In the genomic region with DNA sequence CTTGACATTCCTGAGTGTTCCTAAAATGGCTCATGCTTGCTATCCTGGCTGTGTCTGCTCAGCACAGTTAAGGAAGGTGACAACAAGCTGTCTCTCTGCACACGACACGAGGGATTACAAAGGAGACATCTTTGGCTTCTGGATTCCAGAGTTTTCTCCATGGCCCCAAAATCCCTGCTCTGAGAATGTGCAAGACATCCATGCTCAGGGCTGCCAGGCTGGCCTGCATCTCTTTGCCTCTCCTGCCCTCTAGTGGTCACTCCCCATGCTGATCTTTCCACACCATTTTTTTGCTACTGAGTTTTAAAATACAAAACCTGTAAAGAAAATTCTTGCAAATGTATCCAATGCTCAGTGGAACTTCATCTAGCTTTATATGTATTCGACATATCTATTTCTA, we compare ENCODE assay signal across 7 mouse cellular contexts. TPM values are rescaled to one million over a fixed set of nuclear protein-coding genes. Genes with fewer than 3 reads are reported as not detected.
A peak's percentile ranks its signal among the peaks of the same experiment; 100 is the strongest.
DNase-seq lines count a peak whose midpoint lies in the region; ATAC-seq lines count a peak whose summit lies in the region.

No protein-coding gene starts in this region.

- H3K27me3 ChIP-seq in midbrain, embryonic 14.5 days (ENCODE audit: control insufficient read depth, insufficient read depth, low read length) = no peaks in the 10 kb centered on the region

- no peak overlapping the region for H3K9ac ChIP-seq in midbrain, embryonic 14.5 days (replicated peaks; ENCODE audit: low read length)

- 3% methylated on average over 3 of the region's 3 CpGs for WGBS in midbrain, embryonic 14.5 days

- no peak overlapping the region for H3K4me2 ChIP-seq in midbrain, embryonic 14.5 days (ENCODE audit: low read length)

- no peaks in the 10 kb centered on the region for H3K9me3 ChIP-seq in midbrain, embryonic 14.5 days (ENCODE audit: control insufficient read depth, low read length)

- H3K36me3 ChIP-seq in midbrain, embryonic 14.5 days (ENCODE audit: control insufficient read depth, insufficient read depth, low read length) = no peaks in the 10 kb centered on the region

- H3K27ac ChIP-seq in midbrain, embryonic 14.5 days (replicated peaks; ENCODE audit: low read depth, low read length) = no peak overlapping the region

- no peak overlapping the region for H3K4me3 ChIP-seq in midbrain, embryonic 14.5 days (replicated peaks; ENCODE audit: low read depth, low read length)

- ATAC-seq in midbrain, embryonic 14.5 days (ENCODE audit: low FRiP score, low TSS enrichment) = no peak

- DNase-seq in R1 (ENCODE audit: low read depth, low spot score) = peak; percentile 67
- peak; percentile 68 to 80 for DNase-seq in cerebellum, adult 18-20 months
- DNase-seq in frontal cortex, adult 2 months (ENCODE audit: extremely low spot score in 1 of 2, low spot score in 1 of 2) = peak; percentile 70 to 95
- peak; percentile 77 for DNase-seq in hindlimb bud, embryonic 11.5 days (ENCODE audit: extremely low spot score, low read depth, low spot score)
- DNase-seq in left cerebral cortex, adult 9 months (ENCODE audit: low spot score in 2 of 2) = peak; percentile 49 to 88
- DNase-seq in midbrain, embryonic 14.5 days = peak; percentile 93
- peak; percentile 14 to 49 for DNase-seq in spleen, postnatal 14 days (ENCODE audit: low spot score in 2 of 2)

- 0 out of 2 replicates have a peak, but pooled peaks cover 4% of the 10 kb centered on the region for H3K4me1 ChIP-seq in midbrain, embryonic 14.5 days (ENCODE audit: control insufficient read depth, insufficient read depth, low read length)

RNA-seq across cellular contexts. Expression of a gene that starts 23.5 kb away (rescaled TPM):
- polyA plus RNA-seq in frontal cortex, adult 2 months (2012; rRNA removed) = 3.7 and 4.4 TPM in 2 replicates
- polyA plus RNA-seq in midbrain, embryonic 14.5 days (2014; fragmentation: Nextera tagmentation; extraction: Ambion mirVana) = 0.22 TPM in 1 of 2 replicates, not detected in the other

RNA-seq across cellular contexts. Expression of a gene that starts 34.4 kb away (rescaled TPM):
- 222 and 304 TPM in 2 replicates for polyA plus RNA-seq in frontal cortex, adult 2 months (2012; rRNA removed)
- 90.8 and 92.9 TPM in 2 replicates for polyA plus RNA-seq in midbrain, embryonic 14.5 days (2014; fragmentation: Nextera tagmentation; extraction: Ambion mirVana)

Comparison
In these comparisons a context has a peak if more than half of its experiments do, and no peak if none do; other contexts are left out.
1. DNase-seq: peak in every context shown above with its lines; median percentile 93 in midbrain, embryonic 14.5 days; 82 in frontal cortex, adult 2 months; 77 in hindlimb bud, embryonic 11.5 days; 74 in cerebellum, adult 18-20 months; 68 in left cerebral cortex, adult 9 months; 67 in R1; 32 in spleen, postnatal 14 days.